Mouse (Mus musculus): ENCODE results near the gene Xpnpep1.

The Xpnpep1 gene

GRCm38 (mm10) chr19:53040164-53041132 is at the start of gene Xpnpep1:
TSS of gene Xpnpep1 (minus strand) at chr19:53040214.
- DNase-seq = no peak

- DNase-seq = no peak
Measured at GRCm38 (mm10) chr19:53087268-53088143, 47.5 kb upstream of the Xpnpep1 start.

GRCm38 (mm10) chr19:53086861-53087260 is 46.8 kb upstream of the Xpnpep1 start:
- no peak for DNase-seq

- DNase-seq = no peak
Measured at GRCm38 (mm10) chr19:53084735-53085134, 44.7 kb upstream of the Xpnpep1 start.

GRCm38 (mm10) chr19:53082862-53083261 is 42.8 kb upstream of the Xpnpep1 start:
- DNase-seq = no peak

- no peak for DNase-seq
Measured at GRCm38 (mm10) chr19:53081339-53081738, 41.3 kb upstream of the Xpnpep1 start.

- DNase-seq = no peak
Measured at GRCm38 (mm10) chr19:53080921-53081320, 40.9 kb upstream of the Xpnpep1 start.

- DNase-seq = no peak
Measured at GRCm38 (mm10) chr19:53080487-53080886, 40.5 kb upstream of the Xpnpep1 start.

GRCm38 (mm10) chr19:53080026-53080425 is 40.0 kb upstream of the Xpnpep1 start:
- no peak for DNase-seq

- DNase-seq = no peak
Measured at GRCm38 (mm10) chr19:53078271-53079085, 38.5 kb upstream of the Xpnpep1 start.

GRCm38 (mm10) chr19:53077278-53077677 is 37.3 kb upstream of the Xpnpep1 start:
- no peak for DNase-seq

GRCm38 (mm10) chr19:53076238-53076981 is 36.4 kb upstream of the Xpnpep1 start:
- DNase-seq = no peak

GRCm38 (mm10) chr19:53075896-53076237 is 35.9 kb upstream of the Xpnpep1 start:
- DNase-seq = no peak

- no peak for DNase-seq
Measured at GRCm38 (mm10) chr19:53074899-53075722, 35.1 kb upstream of the Xpnpep1 start.

GRCm38 (mm10) chr19:53073521-53073920 is 33.5 kb upstream of the Xpnpep1 start:
- DNase-seq = no peak

- DNase-seq = no peak
Measured at GRCm38 (mm10) chr19:53072406-53072805, 32.4 kb upstream of the Xpnpep1 start.

- no peak for DNase-seq
Measured at GRCm38 (mm10) chr19:53071651-53072050, 31.6 kb upstream of the Xpnpep1 start.

- no peak for DNase-seq
Measured at GRCm38 (mm10) chr19:53070870-53071269, 30.9 kb upstream of the Xpnpep1 start.

- no peak for DNase-seq
Measured at GRCm38 (mm10) chr19:53069451-53069850, 29.4 kb upstream of the Xpnpep1 start.

- no peak for DNase-seq
Measured at GRCm38 (mm10) chr19:53066934-53067333, 26.9 kb upstream of the Xpnpep1 start.

GRCm38 (mm10) chr19:53066531-53066930 is 26.5 kb upstream of the Xpnpep1 start:
- no peak for DNase-seq

All from thymus, postnatal 36 days (tissue).